Mouse (Mus musculus) urinary bladder, postnatal 14 days (tissue): ENCODE data around the gene Ube2v1.
"Not testable (repeated sequence)": the region's sequence is repeated elsewhere in the genome, so short reads cannot be mapped to it uniquely, and the experiment has no call there.

Experiments used
- DNase-seq: peaks from one replicate; pipeline ENCODE4 v3.0.0; 2021; ENCODE audit warnings: low spot score

The Ube2v1 gene

DNA sequence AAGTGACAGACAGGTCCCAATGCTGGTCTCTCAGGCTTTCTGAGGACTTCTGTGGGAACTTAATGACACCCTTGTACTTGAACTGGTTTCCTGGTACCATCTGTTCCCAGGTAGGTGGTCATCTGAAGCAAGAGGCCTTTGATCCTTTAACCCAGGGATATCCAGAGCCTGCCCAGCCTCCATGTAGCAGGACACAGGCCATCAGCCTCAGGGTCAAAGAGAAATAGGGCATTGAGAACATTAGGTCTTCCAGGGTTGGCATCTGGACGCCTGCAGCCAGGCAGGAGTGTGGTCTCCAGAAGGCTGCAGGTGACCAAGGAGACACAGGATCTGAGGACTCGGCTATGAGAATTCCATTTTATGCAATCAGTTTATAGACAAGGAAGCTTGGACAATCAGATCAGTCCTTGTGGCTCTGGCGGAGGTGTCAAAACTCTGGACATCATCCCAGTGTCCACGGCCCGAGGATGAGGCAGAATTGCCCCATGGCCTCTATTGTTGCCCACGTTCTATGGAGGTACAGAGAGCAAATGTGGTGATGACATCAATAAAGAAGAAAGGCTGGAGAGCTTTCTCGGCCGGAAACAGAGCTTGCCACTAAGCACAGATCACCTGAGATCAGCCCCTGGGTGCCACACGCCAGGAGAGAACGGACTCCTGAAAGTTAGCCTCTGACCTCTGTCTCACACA lies 23.2 kb upstream of the Ube2v1 start:
- no peak for DNase-seq

DNA sequence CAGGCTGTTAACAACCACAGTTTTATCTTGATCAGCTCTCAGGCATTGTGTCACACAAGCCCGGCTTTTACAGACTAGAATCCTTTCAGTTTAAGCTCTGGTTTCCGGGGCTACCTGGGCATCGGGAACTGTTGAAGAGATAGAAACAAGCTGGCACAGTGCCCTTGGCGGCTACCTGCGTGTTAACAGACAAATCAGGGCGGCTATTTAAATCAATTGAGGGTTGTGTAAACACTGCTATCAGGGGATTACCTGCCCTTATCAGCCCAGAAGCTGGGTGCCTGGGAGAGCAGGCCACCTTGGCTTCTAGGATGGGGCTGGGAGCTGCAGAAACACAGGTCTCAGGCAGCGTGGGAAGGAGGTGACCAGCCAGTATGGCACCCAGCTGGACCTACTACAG lies 20.8 kb upstream of the Ube2v1 start:
- no peak for DNase-seq

DNA sequence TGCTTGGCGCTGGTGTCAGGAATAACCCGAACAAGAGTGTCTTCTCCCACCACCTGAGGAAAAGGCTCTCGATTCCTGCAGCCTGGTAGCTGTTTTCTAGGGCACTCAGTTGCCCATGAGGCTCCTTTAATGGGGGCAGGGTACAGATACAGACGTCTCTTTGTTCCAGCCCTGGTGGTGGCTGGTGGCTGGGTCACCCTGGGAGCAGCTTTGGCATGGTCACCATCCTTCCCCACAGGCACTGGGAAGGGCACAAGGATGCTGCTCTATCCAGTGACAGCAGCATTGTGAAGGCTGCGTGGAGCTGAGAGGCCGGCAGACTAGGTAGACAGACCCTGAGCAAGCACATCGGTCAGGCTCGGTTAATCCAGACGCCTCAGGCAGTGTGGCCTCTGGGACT lies 19.7 kb upstream of the Ube2v1 start:
- DNase-seq = no peak

DNA sequence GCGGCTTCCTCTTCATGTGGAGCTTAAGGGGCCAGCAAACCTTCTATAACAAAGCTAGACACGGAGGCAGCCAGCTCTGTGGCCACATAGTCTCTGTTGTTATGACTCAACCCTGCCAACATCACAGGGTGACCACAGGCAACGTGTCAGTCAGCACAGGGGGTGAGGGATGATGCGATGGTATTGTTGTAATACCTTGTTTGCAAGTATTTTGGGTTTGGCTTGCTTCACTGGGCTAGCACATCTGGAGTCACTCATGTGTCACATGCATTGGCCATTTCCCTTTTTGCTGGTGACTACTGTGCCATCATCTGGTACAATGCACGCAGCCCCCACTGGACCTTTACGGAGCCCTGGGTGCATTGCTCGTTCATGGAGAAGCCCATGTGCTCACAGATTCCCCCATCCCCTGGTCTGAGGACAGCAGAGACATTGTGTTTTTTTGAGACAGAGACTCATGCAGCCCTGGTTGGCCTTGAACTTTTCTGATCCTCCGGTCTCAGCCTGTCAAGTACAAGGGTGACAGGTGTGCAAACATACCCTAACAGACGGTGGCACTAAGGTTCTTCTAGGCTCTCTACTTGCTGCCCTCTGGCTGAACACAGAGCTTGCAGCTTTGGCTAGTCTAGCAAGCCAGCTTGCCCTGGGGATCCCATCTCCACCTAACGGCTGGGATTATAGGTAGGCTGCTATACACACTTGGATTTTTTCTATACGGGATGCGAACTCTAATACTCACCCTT lies 17.6 kb upstream of the Ube2v1 start:
- no peak for DNase-seq

DNA sequence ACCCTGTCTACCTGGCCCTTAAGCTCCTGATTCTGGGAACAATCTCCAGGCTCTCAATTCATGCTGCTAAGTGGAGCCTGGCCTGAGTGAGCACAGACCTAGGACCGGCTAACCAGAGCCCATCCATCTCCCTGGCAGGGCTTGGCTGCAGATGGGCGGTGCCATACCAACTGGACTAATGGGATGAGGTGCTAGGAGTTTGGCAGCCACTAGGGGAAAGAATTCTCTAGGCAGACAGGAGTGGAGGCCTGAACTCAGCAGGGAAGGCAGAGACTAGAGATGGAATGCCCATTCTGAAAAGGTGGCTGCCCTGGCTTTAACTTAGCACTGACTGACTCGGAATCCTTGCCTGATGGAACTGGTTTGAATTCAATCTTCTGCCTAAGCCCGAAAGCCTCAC lies 14.5 kb upstream of the Ube2v1 start:
- DNase-seq = no peak

DNA sequence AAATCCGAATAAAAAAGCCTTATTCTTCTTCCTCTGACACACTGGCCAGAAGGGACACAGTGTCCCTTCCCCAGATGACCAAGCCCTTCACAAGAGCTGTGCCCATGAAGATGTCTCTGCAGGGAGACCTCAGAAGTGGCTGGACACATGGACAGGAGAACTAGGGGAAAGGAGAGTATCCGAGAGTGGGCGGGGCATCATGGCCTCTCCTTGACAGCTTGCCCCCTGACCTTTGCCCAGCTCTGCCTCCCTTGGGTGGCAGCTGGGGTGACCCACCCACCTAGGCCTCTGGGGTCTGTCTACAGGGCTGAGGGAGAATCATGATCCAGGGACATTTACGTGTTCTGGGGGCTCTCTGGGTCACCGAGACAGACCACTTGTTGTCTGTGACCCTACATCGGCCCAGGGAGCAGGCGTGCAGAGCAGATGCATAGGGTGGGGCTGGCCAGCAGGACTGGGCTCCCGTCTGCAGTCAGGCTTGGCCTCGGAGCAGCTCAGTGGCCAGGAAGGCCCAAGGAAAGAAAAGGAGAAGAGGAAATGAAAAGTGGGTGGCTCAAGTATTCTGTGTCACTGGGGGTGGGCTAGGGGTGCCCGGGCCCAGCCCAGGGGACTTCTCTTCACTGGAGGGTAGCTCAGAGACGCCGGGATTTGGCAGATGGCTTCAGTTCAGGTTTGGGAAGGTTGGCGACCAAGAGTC lies 11.6 kb upstream of the Ube2v1 start:
- not testable (repeated sequence) for DNase-seq

DNA sequence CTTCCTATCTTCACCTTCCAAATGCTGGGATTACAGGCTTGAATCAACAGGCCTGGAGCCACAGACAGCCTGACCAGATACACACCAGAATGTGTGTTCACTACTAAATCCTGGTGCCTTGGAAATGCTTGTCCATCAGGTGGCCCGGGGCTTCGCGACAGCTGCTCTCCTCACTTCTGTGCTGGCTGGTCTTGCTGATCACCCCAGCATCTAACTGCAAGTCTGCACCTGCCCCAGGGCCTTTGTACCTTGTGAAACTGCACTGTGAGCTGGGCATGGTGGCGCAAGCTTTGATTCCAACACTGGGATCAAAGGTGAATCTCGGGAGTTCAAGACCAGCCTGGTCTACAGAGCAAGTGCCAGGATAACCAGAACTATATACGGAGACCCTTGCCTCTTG lies 10.3 kb upstream of the Ube2v1 start:
- DNase-seq = no peak

DNA sequence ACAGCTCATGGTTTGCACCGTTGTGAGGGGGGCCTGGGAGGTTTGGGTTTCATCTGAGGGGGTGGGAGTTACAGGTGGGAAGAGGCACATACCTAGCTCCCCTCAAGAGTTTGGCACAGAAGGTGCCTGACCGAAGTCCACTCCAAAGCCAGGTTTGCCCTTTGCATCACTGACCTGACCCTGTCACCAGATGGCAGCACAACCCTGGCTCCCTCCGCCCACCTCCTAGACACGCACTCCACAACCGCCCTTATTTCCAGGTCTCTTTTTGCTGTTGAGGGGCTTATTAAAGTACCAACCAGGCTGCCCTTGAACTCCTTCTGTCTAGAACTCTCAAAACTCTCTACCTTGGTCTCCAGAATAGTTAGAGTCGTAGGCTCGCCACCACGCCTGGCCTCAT lies 9.4 kb upstream of the Ube2v1 start:
- no peak for DNase-seq

DNA sequence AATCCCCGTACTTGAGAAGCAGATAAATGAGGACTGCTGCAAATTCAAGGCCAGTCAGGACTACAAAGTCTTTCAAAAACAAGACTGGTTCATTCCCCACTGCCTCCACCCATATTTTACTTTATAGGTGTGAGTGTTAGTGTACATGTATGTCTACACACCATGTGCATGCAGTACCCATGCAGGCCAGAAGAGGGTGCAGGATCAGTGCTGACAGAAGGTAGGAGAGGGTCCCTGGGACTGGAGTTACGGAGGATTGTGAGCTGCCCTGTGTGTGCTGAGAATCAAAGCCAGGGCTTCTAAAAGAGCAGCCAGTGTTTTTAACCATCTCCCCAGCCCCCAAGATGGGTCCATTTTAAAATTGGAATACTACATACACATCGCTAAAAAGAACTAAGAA lies 8.4 kb upstream of the Ube2v1 start:
- DNase-seq = no peak

DNA sequence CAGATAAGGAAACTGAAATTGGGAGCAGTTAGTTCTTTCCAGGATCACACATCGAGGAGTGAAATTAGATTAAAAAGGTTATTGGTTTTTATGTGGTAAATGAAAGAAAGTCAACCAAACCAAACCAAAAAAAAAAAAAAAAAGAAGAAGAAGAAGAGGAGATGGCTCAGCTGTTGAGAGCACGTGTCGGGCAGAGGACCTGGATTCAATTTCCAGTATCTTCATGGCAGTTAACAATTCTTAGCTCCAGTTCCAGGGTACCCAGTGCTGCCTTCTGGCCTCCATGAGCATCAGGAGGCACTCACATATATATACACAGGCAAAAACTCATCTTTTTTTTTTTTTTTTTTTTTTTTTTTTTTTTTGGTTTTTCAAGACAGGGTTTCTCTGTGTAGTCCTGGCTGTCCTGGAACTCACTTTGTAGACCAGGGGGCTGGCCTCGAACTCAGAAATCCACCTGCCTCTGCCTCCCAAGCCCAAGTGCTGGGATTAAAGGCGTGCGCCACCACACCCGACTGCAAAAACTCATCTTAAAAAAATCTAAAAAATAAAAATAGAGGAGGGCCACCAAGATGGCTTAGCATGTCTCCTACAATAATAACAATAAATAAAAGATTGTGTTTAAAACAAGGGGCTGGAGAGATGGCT lies 3.1 kb upstream of the Ube2v1 start:
- no peak for DNase-seq

DNA sequence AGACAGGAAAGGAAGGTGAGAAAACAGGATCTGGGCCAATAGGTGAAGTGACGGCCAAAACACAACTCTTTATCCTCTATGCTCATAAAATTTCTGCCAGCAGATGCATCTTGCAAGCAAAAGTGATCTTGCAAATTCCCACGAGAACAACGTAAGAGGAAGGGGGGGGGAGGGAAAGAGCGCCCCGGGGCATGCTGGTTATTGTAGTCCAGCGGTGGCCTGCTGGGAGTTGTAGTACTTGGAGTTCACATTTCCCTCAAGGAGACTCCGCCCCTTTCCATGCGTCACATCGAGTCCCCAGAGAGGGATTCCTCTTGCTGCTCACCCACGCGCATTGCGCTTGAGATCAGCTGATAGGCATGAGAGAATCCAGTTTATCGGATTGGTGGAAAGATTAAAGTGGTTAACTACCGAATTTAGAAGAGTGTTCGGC lies 2.5 kb upstream of the Ube2v1 start:
- peak; percentile 95 for DNase-seq

DNA sequence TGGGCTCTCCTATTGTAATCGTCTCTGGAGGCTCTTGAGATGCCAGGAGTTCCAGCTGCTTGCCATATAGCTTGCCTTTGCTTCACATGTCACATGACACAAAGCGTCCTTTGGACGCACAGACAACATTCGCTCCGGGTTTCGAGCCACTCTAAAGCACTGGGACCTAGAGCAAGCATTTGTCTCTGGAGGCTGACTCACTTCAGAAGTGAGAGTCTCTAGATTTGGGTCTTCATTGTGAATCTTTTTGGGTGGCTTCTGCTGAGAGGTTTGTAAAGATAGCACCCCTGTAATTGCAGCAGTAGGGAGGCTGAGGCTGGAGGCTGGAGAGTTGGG lies 1.6 kb upstream of the Ube2v1 start:
- no peak for DNase-seq

DNA sequence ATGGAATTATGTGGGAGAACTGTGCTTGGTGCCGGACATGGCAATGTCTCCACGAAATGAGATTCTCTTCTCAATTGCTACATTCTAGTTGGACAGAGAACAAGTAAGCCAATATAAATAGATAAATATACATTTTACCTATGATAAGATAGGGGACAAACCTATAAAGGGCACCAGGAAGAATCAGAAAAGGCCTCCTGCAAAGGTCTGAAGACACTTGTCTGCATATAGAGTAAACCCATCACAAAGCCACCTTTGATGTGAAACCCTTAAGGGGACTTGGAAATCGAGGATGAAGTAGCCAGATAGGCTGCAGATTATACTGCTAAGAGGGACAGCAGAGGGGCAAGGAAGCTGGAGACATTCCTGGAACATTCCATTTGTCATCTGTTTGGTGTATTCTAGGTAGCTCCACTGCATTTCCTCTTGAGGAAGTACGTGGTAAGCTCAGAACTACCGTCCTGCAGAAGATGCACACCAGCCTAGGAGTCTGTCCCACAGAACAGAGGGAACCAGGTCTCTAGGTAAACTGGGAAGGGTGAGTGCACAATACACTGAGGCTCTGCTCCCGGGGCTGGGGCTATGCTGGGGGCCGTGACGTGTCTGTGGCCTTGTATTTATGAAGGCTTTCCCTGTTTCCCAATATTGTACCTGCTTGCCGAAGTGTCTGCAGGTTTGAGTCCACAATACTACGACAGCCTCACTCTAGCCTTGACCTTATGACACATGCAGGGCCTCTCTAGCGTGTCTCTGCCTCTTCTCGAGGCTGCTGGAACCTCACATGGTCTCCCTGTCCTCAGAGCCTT lies 1.0 kb upstream of the Ube2v1 start:
- no peak for DNase-seq

DNA sequence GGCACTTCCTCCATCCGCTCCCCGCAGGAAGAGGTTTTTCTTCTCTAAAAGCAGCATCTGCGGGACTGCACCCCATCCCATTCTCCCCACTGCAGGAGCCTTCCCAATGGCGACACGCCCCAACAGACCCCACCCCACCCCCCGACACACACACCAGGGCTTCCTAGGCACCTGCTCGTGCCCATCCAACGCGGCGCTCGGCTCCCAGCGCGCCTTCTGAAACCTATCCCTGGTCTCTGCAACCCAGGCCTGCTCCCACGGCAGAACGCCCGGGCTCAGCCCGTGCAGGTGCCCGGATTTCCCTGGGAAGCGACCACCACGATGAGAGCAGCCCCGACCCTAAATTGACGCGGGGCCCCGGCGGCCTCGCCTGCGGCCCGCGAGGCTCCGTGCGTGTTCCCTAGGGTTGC lies 709 bp downstream of the Ube2v1 start:
- no peak for DNase-seq

DNA sequence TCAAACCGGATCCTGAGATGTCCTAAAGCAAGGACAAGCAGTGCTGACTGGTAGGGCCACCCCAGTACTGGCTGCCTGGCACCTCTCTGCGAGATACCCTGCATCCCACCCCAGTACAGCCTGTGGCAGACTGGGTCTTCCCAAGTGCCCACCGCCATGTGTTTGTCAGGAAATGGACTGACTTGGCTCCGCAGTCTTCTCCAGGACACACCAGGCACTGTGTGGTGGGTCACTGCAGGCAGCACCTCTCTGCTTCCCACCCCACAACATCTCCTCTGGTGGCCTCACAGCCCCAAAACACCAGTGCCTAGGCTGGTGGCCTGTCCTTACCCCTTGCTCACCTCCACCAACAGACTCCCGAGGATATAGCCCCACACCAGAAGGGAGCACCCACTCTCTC lies 1.5 kb downstream of the Ube2v1 start:
- DNase-seq = no peak

DNA sequence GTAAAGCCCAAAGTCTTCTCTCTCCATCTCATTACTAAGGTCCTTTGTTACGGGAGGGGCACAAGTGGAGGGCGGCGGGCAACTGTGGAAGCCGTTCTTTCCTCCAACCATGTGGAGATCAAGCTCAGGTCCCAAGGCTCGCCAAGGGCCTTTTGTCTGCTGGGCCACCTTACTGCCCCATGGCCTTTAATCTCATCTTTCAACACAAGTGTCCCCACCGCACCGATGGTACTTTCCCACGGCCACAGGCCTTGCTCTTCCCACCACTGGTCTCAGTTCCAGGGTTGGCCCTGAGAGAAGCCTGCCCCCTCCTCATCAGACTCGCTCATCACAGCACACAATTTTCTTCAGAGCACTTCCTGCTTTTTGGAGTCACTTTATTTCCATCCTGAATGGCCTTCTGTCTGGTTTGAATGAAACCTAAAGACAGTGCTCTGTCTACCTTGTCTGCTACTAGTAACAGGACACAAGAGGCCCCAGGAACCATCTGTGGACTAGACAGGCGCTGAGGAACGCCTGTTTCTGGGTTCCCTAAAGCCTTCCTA lies 2.2 kb downstream of the Ube2v1 start:
- DNase-seq = no peak

DNA sequence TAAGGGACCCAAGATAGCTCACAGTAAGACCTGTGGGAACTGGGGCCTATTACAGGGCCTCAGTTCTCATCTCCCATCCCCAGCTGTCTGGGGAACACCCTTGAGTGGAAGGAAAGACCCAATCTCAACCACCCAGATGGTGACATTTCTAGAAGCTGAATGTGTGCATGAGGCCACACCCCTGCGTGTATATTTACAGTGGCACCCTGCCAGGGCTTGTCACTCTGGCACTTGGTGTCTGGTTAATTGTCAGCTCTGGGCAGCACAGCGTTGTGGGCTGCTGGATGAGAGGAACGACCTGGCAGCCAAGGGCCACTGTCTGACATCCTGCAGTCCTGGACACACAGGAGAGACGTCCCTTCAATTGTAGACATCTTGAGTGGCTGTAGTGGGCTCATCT lies 3.0 kb downstream of the Ube2v1 start:
- DNase-seq = peak; percentile 60

DNA sequence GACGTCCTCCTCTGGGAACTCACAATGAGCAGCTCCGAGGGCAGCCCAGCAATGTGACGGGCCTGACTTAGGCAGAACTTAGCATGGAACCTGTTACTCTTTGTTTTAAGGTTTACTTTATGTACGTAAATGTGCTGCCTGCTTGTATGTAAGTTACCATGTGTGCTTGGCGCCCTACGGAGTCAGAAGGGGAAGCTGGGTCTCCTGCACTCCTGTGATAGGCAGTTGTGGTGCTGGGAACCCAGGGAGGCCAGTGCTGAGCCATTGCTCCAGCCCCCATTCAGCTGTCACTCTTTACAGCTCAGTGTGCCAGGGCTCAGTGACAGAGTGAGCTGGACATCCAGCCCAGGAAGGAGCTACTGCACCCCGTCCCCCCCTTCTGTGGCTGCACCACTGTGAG lies 4.9 kb downstream of the Ube2v1 start:
- DNase-seq = no peak

DNA sequence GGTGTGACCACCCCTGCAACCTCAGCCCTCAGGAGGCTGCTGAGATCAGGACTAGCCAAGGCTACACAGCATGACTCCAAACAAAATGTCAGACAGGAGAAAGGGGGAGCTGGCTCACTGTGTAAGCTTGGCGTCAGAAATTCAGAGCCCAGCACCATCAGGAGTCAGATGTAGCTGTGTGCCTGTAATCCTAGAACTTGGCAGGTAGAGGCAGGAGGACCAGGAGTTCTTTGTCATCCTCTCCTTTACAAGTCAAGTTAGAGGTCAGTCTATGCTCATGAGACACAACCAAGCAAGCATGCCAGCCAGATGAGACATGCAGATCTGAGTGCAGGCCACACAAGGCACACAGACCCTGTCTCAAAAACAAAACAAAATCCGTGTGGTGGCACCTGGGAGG lies 6.2 kb downstream of the Ube2v1 start:
- DNase-seq = no peak

DNA sequence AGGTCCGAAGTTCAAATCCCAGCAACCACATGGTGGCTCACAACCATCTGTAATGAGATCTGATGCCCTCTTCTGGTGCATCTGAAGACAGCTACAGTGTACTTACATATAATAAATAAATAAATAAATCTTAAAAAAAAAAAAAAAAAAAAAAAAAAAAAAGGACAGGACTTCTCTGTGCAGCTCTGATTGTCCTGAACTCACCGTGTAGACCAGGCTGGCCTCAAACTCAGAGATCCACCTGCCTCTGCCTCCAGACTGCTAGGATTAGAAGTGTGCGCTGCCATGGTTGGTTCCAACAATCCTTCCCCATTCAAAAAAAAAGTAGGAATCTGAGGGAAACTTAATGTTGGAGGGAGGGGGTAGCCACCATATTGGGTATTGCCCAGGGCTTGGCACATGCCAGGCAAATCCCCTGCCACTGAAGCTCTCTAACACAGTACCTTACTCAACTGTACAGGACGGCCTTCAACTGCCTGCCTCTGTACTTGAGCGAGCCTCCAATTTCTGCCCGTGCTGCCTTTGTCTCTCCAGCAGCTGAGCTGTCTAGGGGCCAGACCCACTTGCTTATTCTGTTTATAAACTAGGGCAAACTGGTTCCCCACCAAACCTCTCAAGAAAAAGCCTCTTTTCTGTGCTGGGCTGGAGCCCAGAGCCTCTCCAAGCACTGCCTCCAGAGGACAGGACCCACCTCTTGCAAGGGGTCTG lies 7.4 kb downstream of the Ube2v1 start:
- no peak for DNase-seq

DNA sequence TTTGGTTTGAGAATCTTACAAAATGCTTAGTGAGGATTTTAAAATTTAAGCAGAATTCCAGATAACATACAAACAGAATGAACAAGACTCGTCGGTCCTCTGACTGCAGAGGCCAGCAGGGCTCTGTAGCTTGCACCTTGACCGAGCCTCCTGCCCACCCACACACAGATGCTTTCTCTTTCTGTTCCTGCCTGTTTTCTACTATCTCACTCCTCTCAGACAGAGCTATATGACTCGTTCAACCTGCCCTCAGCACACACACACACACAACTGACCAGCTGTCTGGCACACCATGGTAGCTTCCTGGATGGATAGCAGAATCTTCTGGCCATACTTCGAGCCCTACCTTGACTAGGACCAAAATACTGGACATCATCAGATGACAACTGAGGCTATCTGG lies 8.9 kb downstream of the Ube2v1 start:
- DNase-seq = no peak
